Mouse (Mus musculus): ENCODE measurements around the gene Ppm1f. TPM values are rescaled to one million over a fixed set of nuclear protein-coding genes. Genes with fewer than 3 reads are reported as not detected.
A peak's percentile ranks its signal among the peaks of the same experiment; 100 is the strongest.
"Not testable (repeated sequence)": the region's sequence is repeated elsewhere in the genome, so short reads cannot be mapped to it uniquely, and the experiment has no call there.

Ppm1f gene
- polyA plus RNA-seq (2015; fragmentation: Nextera tagmentation; extraction: Ambion mirVana), result 29.3 and 30.0 TPM in 2 replicates

- H3K4me1 ChIP-seq (ENCODE audit: control insufficient read depth, insufficient read depth, low read length), result peaks cover 17% of the 10 kb centered on the region
- peak within 1 kb of the TSS; percentile 79 for H3K27ac ChIP-seq (ENCODE audit: low read length)
- peak within 1 kb of the TSS; percentile 84 for H3K4me2 ChIP-seq (ENCODE audit: low read length)
- under 1% methylated on average over 29 of the region's 29 CpGs for WGBS
- H3K9ac ChIP-seq (ENCODE audit: low read depth, low read length), result peak within 1 kb of the TSS; percentile 82
- no peaks in the 10 kb centered on the region for H3K9me3 ChIP-seq (replicated peaks; ENCODE audit: control insufficient read depth, low read length, poor library complexity, severe bottlenecking)
- ATAC-seq, result peak; percentile 91
- H3K4me3 ChIP-seq (ENCODE audit: low read depth, low read length), result peak within 1 kb of the TSS; percentile 65
- no peaks in the 10 kb centered on the region for H3K27me3 ChIP-seq (ENCODE audit: control insufficient read depth, insufficient read depth, low read depth, low read length)
- peaks cover 11% of the 10 kb centered on the region for H3K36me3 ChIP-seq (ENCODE audit: control insufficient read depth, insufficient read depth, low read length)
Observed at GRCm38 (mm10) chr16:16896382-16897055, at the start of gene Ppm1f. TSS of gene Ppm1f (plus strand) at chr16:16896469.

DNA sequence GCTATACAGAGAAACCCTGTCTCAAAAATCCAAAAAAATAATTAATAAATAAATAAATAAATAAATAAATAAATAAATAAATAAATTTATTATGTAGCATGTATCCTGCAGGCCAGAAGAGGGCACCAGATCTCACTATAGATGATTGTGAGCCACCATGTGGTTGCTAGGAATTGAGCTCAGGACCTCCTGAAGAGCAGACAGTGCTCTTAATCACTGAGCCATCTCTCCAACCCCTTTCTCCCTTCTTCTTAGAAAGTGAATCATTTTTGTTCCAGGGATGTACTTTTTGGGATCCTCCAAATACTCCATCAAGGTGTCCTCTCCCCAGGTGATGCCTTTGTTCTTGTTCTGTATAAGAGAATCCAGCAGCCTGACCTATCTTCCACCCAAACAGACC, 47.1 kb upstream of the Ppm1f start:
- H3K36me3 ChIP-seq (ENCODE audit: control insufficient read depth, insufficient read depth, low read length), result no peaks in the 10 kb centered on the region
- H3K4me3 ChIP-seq (ENCODE audit: low read depth, low read length), result no peak overlapping the region
- H3K9ac ChIP-seq (ENCODE audit: low read depth, low read length), result no peak overlapping the region
- no peaks in the 10 kb centered on the region for H3K27me3 ChIP-seq (ENCODE audit: control insufficient read depth, insufficient read depth, low read depth, low read length)
- no peaks in the 10 kb centered on the region for H3K9me3 ChIP-seq (replicated peaks; ENCODE audit: control insufficient read depth, low read length, poor library complexity, severe bottlenecking)
- H3K27ac ChIP-seq (ENCODE audit: low read length), result no peak overlapping the region
- H3K4me2 ChIP-seq (ENCODE audit: low read length), result no peak overlapping the region
- H3K4me1 ChIP-seq (ENCODE audit: control insufficient read depth, insufficient read depth, low read length), result no peaks in the 10 kb centered on the region
- no peak for ATAC-seq

DNA sequence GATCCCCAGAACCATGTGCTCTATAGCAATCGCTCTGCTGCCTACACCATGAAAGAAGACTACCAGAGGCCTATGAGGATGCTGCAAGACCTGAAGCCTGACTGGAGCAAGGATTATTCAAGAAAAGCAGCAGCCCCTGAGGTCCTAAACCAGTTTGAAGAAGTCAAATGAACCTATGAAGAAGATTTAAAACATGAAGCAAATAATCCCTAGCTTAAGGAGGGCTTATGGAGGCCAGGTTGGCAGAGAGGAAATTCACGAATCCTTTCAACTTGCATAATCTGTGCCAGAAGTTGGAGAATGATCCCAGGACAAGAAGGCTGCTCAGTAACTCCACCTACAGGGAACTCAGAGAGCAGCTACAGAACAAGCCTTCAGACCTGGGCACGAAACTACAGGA, 43.9 kb upstream of the Ppm1f start:
- WGBS, result 81% methylated on average over 3 of the region's 3 CpGs
- ATAC-seq, result no peak

DNA sequence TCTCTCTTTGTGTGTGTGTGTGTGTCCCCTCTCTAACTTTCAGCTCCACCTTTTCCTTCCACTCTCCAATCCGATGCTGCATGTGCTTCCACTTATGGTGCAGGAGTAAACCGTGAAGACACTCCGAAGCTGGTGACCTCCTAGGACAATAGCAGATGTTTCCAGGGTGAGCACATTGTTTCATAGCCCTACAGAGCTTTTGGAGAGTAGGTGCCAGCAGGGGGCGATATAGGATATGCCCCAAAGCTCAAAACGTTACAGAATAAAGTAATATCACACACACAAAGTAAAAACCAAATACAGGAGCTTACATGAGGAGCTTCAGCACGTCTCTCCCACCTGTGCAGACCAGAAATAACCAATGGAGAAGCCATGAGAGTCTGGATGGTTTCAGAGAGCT, 41.4 kb upstream of the Ppm1f start:
- H3K4me3 ChIP-seq (ENCODE audit: low read depth, low read length), result no peak overlapping the region
- H3K9ac ChIP-seq (ENCODE audit: low read depth, low read length), result no peak overlapping the region
- H3K27ac ChIP-seq (ENCODE audit: low read length), result no peak overlapping the region
- ATAC-seq, result no peak
- no peaks in the 10 kb centered on the region for H3K4me1 ChIP-seq (ENCODE audit: control insufficient read depth, insufficient read depth, low read length)
- no peaks in the 10 kb centered on the region for H3K27me3 ChIP-seq (ENCODE audit: control insufficient read depth, insufficient read depth, low read depth, low read length)
- no peak overlapping the region for H3K4me2 ChIP-seq (ENCODE audit: low read length)
- H3K9me3 ChIP-seq (replicated peaks; ENCODE audit: control insufficient read depth, low read length, poor library complexity, severe bottlenecking), result no peaks in the 10 kb centered on the region
- 45% methylated on average over 6 of the region's 6 CpGs for WGBS
- H3K36me3 ChIP-seq (ENCODE audit: control insufficient read depth, insufficient read depth, low read length), result no peaks in the 10 kb centered on the region

More for the DNA sequence above, 43.9 kb upstream of the Ppm1f start:
- H3K4me3 ChIP-seq (ENCODE audit: low read depth, low read length), result no peak overlapping the region
- H3K27me3 ChIP-seq (ENCODE audit: control insufficient read depth, insufficient read depth, low read depth, low read length), result no peaks in the 10 kb centered on the region
- no peaks in the 10 kb centered on the region for H3K36me3 ChIP-seq (ENCODE audit: control insufficient read depth, insufficient read depth, low read length)
- H3K4me2 ChIP-seq (ENCODE audit: low read length), result no peak overlapping the region
- H3K4me1 ChIP-seq (ENCODE audit: control insufficient read depth, insufficient read depth, low read length), result no peaks in the 10 kb centered on the region
- H3K9me3 ChIP-seq (replicated peaks; ENCODE audit: control insufficient read depth, low read length, poor library complexity, severe bottlenecking), result no peaks in the 10 kb centered on the region
- H3K9ac ChIP-seq (ENCODE audit: low read depth, low read length), result no peak overlapping the region
- H3K27ac ChIP-seq (ENCODE audit: low read length), result no peak overlapping the region

GRCm38 (mm10) chr16:16855541-16855940, 40.7 kb upstream of the Ppm1f start:
- Histone ChIP-seq H3K9ac (ENCODE audit: low read depth, low read length) (no peak overlapping the region), H3K4me2 (ENCODE audit: low read length) (no peak overlapping the region), H3K4me1 (ENCODE audit: control insufficient read depth, insufficient read depth, low read length) (no peaks in the 10 kb centered on the region), H3K9me3 (replicated peaks; ENCODE audit: control insufficient read depth, low read length, poor library complexity, severe bottlenecking) (no peaks in the 10 kb centered on the region), H3K27ac (ENCODE audit: low read length) (no peak overlapping the region), H3K27me3 (ENCODE audit: control insufficient read depth, insufficient read depth, low read depth, low read length) (no peaks in the 10 kb centered on the region), H3K4me3 (ENCODE audit: low read depth, low read length) (no peak overlapping the region), H3K36me3 (ENCODE audit: control insufficient read depth, insufficient read depth, low read length) (no peaks in the 10 kb centered on the region)
- WGBS, result 100% methylated on average over 1 of the region's 1 CpGs
- no peak for ATAC-seq

GRCm38 (mm10) chr16:16856054-16856453, 40.2 kb upstream of the Ppm1f start:
- H3K36me3 ChIP-seq (ENCODE audit: control insufficient read depth, insufficient read depth, low read length); H3K4me1 ChIP-seq (ENCODE audit: control insufficient read depth, insufficient read depth, low read length); H3K4me2 ChIP-seq (ENCODE audit: low read length); H3K27ac ChIP-seq (ENCODE audit: low read length); H3K9ac ChIP-seq (ENCODE audit: low read depth, low read length); H3K4me3 ChIP-seq (ENCODE audit: low read depth, low read length); H3K27me3 ChIP-seq (ENCODE audit: control insufficient read depth, insufficient read depth, low read depth, low read length); H3K9me3 ChIP-seq (replicated peaks; ENCODE audit: control insufficient read depth, low read length, poor library complexity, severe bottlenecking); ATAC-seq: not testable (repeated sequence)
- 86% methylated on average over 9 of the region's 9 CpGs for WGBS

DNA sequence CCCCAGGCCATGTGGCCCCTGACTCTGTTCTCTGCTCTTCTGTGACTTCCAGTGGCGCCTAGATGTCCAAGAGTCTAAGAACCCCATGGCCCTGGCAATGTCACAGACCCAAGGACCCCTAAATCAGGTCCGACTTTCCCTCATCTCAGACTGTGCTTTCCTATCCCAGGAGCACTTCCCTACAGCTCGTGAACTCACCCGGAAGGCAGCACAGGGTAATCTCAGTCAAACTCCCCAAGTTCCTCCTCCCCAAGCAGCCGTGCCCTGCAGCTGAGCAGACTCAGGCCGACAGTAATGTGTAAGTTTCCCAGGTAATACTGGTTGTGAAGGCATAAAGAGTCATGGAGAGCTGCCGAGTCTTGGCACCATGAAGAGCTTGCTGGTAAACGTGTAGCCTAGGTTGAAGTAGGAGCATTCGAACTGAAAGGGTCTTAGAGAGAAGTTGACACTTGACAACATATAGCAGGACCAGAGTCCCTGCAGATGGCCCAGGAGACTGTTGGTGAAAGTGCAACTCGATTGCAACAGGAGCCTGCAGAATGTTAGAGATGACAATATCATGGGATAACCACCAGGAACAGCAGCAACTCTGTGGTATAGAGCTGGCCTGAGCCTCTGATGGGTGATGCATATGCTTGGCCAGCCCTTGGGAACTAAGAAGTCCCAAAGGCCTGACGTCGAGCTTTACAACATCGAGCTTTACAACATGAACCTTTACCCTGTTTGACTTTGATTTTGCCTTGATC, 39.4 kb upstream of the Ppm1f start:
- 78% methylated on average over 13 of the region's 13 CpGs for WGBS
- Histone ChIP-seq H3K27me3 (ENCODE audit: control insufficient read depth, insufficient read depth, low read depth, low read length) (no peaks in the 10 kb centered on the region), H3K4me1 (ENCODE audit: control insufficient read depth, insufficient read depth, low read length) (no peaks in the 10 kb centered on the region), H3K9ac (ENCODE audit: low read depth, low read length) (no peak overlapping the region), H3K4me3 (ENCODE audit: low read depth, low read length) (no peak overlapping the region), H3K4me2 (ENCODE audit: low read length) (no peak overlapping the region), H3K9me3 (replicated peaks; ENCODE audit: control insufficient read depth, low read length, poor library complexity, severe bottlenecking) (no peaks in the 10 kb centered on the region), H3K27ac (ENCODE audit: low read length) (no peak overlapping the region), H3K36me3 (ENCODE audit: control insufficient read depth, insufficient read depth, low read length) (no peaks in the 10 kb centered on the region)
- no peak for ATAC-seq

- H3K9me3 ChIP-seq (replicated peaks; ENCODE audit: control insufficient read depth, low read length, poor library complexity, severe bottlenecking), result no peaks in the 10 kb centered on the region
- H3K9ac ChIP-seq (ENCODE audit: low read depth, low read length), result no peak overlapping the region
- no peaks in the 10 kb centered on the region for H3K36me3 ChIP-seq (ENCODE audit: control insufficient read depth, insufficient read depth, low read length)
- H3K27me3 ChIP-seq (ENCODE audit: control insufficient read depth, insufficient read depth, low read depth, low read length), result no peaks in the 10 kb centered on the region
- 73% methylated on average over 3 of the region's 3 CpGs for WGBS
- H3K4me2 ChIP-seq (ENCODE audit: low read length), result no peak overlapping the region
- no peak overlapping the region for H3K4me3 ChIP-seq (ENCODE audit: low read depth, low read length)
- no peak for ATAC-seq
- H3K4me1 ChIP-seq (ENCODE audit: control insufficient read depth, insufficient read depth, low read length), result no peaks in the 10 kb centered on the region
- H3K27ac ChIP-seq (ENCODE audit: low read length), result no peak overlapping the region
Observed at GRCm38 (mm10) chr16:16862288-16862687, 34.0 kb upstream of the Ppm1f start.

DNA sequence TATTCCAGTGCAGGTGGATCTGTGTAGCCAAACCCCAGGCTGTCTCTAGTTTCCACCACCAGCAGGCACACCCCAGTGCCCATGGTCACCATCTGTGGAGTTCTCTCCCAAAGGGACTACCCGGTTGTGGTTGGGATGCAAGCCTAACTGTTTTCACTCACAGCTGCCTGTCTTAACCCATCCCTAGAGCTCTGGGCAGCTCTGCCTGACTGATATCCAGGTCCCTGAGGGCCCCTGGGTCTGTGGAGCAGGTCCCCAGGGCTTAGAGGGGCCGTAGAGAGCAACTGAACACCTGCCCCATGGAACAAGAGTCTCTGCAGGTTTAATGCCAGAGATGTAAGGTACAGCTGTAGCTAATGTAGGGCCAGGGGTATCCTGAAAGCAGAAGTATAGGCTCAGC, 32.3 kb upstream of the Ppm1f start, which contains the start of gene Igll1:
Gene Igll1, minus strand, starts transcription at position 8 of the 400 bp plus-strand sequence.
- no peaks in the 10 kb centered on the region for H3K27me3 ChIP-seq (ENCODE audit: control insufficient read depth, insufficient read depth, low read depth, low read length)
- WGBS, result 74% methylated on average over 2 of the region's 2 CpGs
- H3K4me3 ChIP-seq (ENCODE audit: low read depth, low read length), result no peak within 1 kb of the TSS
- no peak within 1 kb of the TSS for H3K9ac ChIP-seq (ENCODE audit: low read depth, low read length)
- ATAC-seq, result no peak
- H3K36me3 ChIP-seq (ENCODE audit: control insufficient read depth, insufficient read depth, low read length), result no peaks in the 10 kb centered on the region
- no peak within 1 kb of the TSS for H3K27ac ChIP-seq (ENCODE audit: low read length)
- no peak within 1 kb of the TSS for H3K4me2 ChIP-seq (ENCODE audit: low read length)
- H3K9me3 ChIP-seq (replicated peaks; ENCODE audit: control insufficient read depth, low read length, poor library complexity, severe bottlenecking), result no peaks in the 10 kb centered on the region
- no peaks in the 10 kb centered on the region for H3K4me1 ChIP-seq (ENCODE audit: control insufficient read depth, insufficient read depth, low read length)
